Mouse (Mus musculus): ENCODE data around the gene Tshz2.

DNA sequence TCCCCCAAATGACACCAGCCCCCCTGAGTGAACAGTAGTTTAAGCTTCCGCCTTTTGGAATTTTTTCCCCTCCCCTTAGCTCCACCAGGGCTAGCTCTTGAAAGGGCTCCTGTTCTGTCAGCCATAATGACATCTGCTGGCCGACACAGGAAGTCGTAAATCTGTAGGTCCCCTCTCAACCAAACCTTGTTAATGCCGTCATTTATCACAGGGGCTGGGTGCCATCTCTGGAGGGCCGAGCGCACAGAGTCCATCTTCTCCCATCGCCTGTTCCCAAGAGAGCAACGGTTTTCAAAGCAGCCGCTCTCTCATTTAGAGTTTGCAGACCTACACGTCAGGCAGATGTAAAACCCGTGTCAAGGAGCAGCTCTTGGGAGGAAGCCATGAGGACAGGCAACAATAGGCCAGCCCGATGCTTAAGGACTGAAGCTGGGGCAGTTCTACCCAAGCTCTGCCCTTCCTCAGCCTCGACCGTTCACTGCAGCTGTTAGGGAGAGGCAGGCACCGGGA lies 11.6 kb upstream of the Tshz2 start:
- TF ChIP-seq CTCF (IDR thresholded peaks at IDR 0.05; ENCODE audit: borderline replicate concordance, extremely low read depth, insufficient read depth, insufficient read length): peak; percentile 43; the same call in 1 of the 2 replicates
- TF ChIP-seq POLR2A (IDR thresholded peaks at IDR 0.05; ENCODE audit: borderline replicate concordance, extremely low read depth, insufficient read depth, insufficient read length, poor library complexity, severe bottlenecking): no peak
